Mouse (Mus musculus): ENCODE measurements at regions not wholly inside any gene's neighbourhood (a gene's known extent, or its start where the extent isn't known, plus 50 kb on each side); places are given as distances from the start of the nearest gene placed in this dataset.

DNA sequence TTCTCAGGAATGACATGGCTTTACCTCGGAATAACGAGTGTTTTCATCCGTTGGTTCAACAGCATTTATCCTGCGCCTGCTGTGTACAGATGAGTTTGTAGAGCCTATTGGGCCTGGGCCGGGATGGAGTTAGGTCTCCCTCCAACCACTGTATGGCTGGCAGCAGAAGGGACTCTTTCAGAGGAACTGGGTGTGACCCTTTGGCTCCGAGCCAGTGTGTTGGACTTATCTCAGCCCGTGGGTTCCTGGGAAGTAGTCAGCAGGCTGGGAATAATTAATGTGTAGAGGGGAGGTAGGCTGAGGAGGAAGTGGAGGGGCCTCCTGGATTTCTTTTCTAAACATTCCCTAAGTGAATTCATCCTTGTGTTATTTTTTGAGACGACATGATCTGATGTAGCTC is 157.7 kb upstream of the Ubr2 start:
- TF ChIP-seq CTCF (IDR thresholded peaks at IDR 0.05; ENCODE audit: borderline replicate concordance, insufficient read depth, low read depth, low read length), result no peak
- TF ChIP-seq POLR2A (IDR thresholded peaks at IDR 0.05; ENCODE audit: borderline replicate concordance, insufficient read depth, low read length), result no peak
